Mouse (Mus musculus): ENCODE results near the gene Mast4.
"Not testable (repeated sequence)": the region's sequence is repeated elsewhere in the genome, so short reads cannot be mapped to it uniquely, and the experiment has no call there.

Gene Mast4

GRCm38 (mm10) chr13:102749891-102750290 lies 584.4 kb downstream of the Mast4 start:
- H3K36me3 ChIP-seq (ENCODE audit: control insufficient read depth, insufficient read depth, low read length, poor library complexity, severe bottlenecking) = peaks cover 7% of the 10 kb centered on the region
- no peak for DNase-seq (ENCODE audit: low read depth, low spot score)
- H3K27me3 ChIP-seq (ENCODE audit: control insufficient read depth, insufficient read depth, low read length, poor library complexity, severe bottlenecking) = no peaks in the 10 kb centered on the region

GRCm38 (mm10) chr13:102749194-102749593 lies 585.1 kb downstream of the Mast4 start:
- Histone ChIP-seq H3K27me3 (ENCODE audit: control insufficient read depth, insufficient read depth, low read length, poor library complexity, severe bottlenecking) (no peaks in the 10 kb centered on the region), H3K36me3 (ENCODE audit: control insufficient read depth, insufficient read depth, low read length, poor library complexity, severe bottlenecking) (peaks cover 7% of the 10 kb centered on the region)
- DNase-seq (ENCODE audit: low read depth, low spot score) = no peak

- Histone ChIP-seq H3K36me3 (ENCODE audit: control insufficient read depth, insufficient read depth, low read length, poor library complexity, severe bottlenecking) (peaks cover 7% of the 10 kb centered on the region), H3K27me3 (ENCODE audit: control insufficient read depth, insufficient read depth, low read length, poor library complexity, severe bottlenecking) (no peaks in the 10 kb centered on the region)
- no peak for DNase-seq (ENCODE audit: low read depth, low spot score)
Measured at GRCm38 (mm10) chr13:102746803-102747561, 587.3 kb downstream of the Mast4 start.

- peaks cover 7% of the 10 kb centered on the region for H3K36me3 ChIP-seq (ENCODE audit: control insufficient read depth, insufficient read depth, low read length, poor library complexity, severe bottlenecking)
- no peak for DNase-seq (ENCODE audit: low read depth, low spot score)
- no peaks in the 10 kb centered on the region for H3K27me3 ChIP-seq (ENCODE audit: control insufficient read depth, insufficient read depth, low read length, poor library complexity, severe bottlenecking)
Measured at GRCm38 (mm10) chr13:102745626-102746342, 588.5 kb downstream of the Mast4 start.

- Histone ChIP-seq H3K27me3 (ENCODE audit: control insufficient read depth, insufficient read depth, low read length, poor library complexity, severe bottlenecking) (no peaks in the 10 kb centered on the region), H3K36me3 (ENCODE audit: control insufficient read depth, insufficient read depth, low read length, poor library complexity, severe bottlenecking) (peaks cover 5% of the 10 kb centered on the region)
- DNase-seq (ENCODE audit: low read depth, low spot score) = no peak
Measured at GRCm38 (mm10) chr13:102745270-102745600, 589.1 kb downstream of the Mast4 start.

GRCm38 (mm10) chr13:102744481-102745269 lies 589.6 kb downstream of the Mast4 start:
- no peaks in the 10 kb centered on the region for H3K27me3 ChIP-seq (ENCODE audit: control insufficient read depth, insufficient read depth, low read length, poor library complexity, severe bottlenecking)
- peaks cover 4% of the 10 kb centered on the region for H3K36me3 ChIP-seq (ENCODE audit: control insufficient read depth, insufficient read depth, low read length, poor library complexity, severe bottlenecking)
- DNase-seq (ENCODE audit: low read depth, low spot score) = peak; percentile 80

GRCm38 (mm10) chr13:102739720-102740535 lies 594.4 kb downstream of the Mast4 start:
- DNase-seq (ENCODE audit: low read depth, low spot score) = no peak
- peaks cover 9% of the 10 kb centered on the region for H3K36me3 ChIP-seq (ENCODE audit: control insufficient read depth, insufficient read depth, low read length, poor library complexity, severe bottlenecking)

GRCm38 (mm10) chr13:102737811-102738210 lies 596.5 kb downstream of the Mast4 start:
- DNase-seq (ENCODE audit: low read depth, low spot score) = no peak
- H3K27me3 ChIP-seq (ENCODE audit: control insufficient read depth, insufficient read depth, low read length, poor library complexity, severe bottlenecking) = no peaks in the 10 kb centered on the region
- peaks cover 9% of the 10 kb centered on the region for H3K36me3 ChIP-seq (ENCODE audit: control insufficient read depth, insufficient read depth, low read length, poor library complexity, severe bottlenecking)

More at GRCm38 (mm10) chr13:102739720-102740535, 594.4 kb downstream of the Mast4 start:
- no peaks in the 10 kb centered on the region for H3K27me3 ChIP-seq (ENCODE audit: control insufficient read depth, insufficient read depth, low read length, poor library complexity, severe bottlenecking)

GRCm38 (mm10) chr13:102733063-102733462 lies 601.2 kb downstream of the Mast4 start:
- Histone ChIP-seq H3K36me3 (ENCODE audit: control insufficient read depth, insufficient read depth, low read length, poor library complexity, severe bottlenecking) (peaks cover 4% of the 10 kb centered on the region), H3K27me3 (ENCODE audit: control insufficient read depth, insufficient read depth, low read length, poor library complexity, severe bottlenecking) (no peaks in the 10 kb centered on the region)
- no peak for DNase-seq (ENCODE audit: low read depth, low spot score)

GRCm38 (mm10) chr13:102728951-102729350 lies 605.3 kb downstream of the Mast4 start:
- not testable (repeated sequence) for DNase-seq (ENCODE audit: low read depth, low spot score); H3K27me3 ChIP-seq (ENCODE audit: control insufficient read depth, insufficient read depth, low read length, poor library complexity, severe bottlenecking)

GRCm38 (mm10) chr13:102728035-102728434 lies 606.3 kb downstream of the Mast4 start:
- Histone ChIP-seq H3K27me3 (ENCODE audit: control insufficient read depth, insufficient read depth, low read length, poor library complexity, severe bottlenecking) (no peaks in the 10 kb centered on the region), H3K36me3 (ENCODE audit: control insufficient read depth, insufficient read depth, low read length, poor library complexity, severe bottlenecking) (no peaks in the 10 kb centered on the region)
- no peak for DNase-seq (ENCODE audit: low read depth, low spot score)

More at GRCm38 (mm10) chr13:102728951-102729350, 605.3 kb downstream of the Mast4 start:
- not testable (repeated sequence) for H3K36me3 ChIP-seq (ENCODE audit: control insufficient read depth, insufficient read depth, low read length, poor library complexity, severe bottlenecking)

- Histone ChIP-seq H3K27me3 (ENCODE audit: control insufficient read depth, insufficient read depth, low read length, poor library complexity, severe bottlenecking) (no peaks in the 10 kb centered on the region), H3K36me3 (ENCODE audit: control insufficient read depth, insufficient read depth, low read length, poor library complexity, severe bottlenecking) (no peaks in the 10 kb centered on the region)
- no peak for DNase-seq (ENCODE audit: low read depth, low spot score)
Measured at GRCm38 (mm10) chr13:102726876-102727275, 607.4 kb downstream of the Mast4 start.

GRCm38 (mm10) chr13:102725906-102726305 lies 608.4 kb downstream of the Mast4 start:
- no peaks in the 10 kb centered on the region for H3K36me3 ChIP-seq (ENCODE audit: control insufficient read depth, insufficient read depth, low read length, poor library complexity, severe bottlenecking)
- no peak for DNase-seq (ENCODE audit: low read depth, low spot score)
- H3K27me3 ChIP-seq (ENCODE audit: control insufficient read depth, insufficient read depth, low read length, poor library complexity, severe bottlenecking) = no peaks in the 10 kb centered on the region

GRCm38 (mm10) chr13:102725416-102725815 lies 608.9 kb downstream of the Mast4 start:
- Histone ChIP-seq H3K27me3 (ENCODE audit: control insufficient read depth, insufficient read depth, low read length, poor library complexity, severe bottlenecking) (no peaks in the 10 kb centered on the region), H3K36me3 (ENCODE audit: control insufficient read depth, insufficient read depth, low read length, poor library complexity, severe bottlenecking) (no peaks in the 10 kb centered on the region)
- DNase-seq (ENCODE audit: low read depth, low spot score) = no peak

All from splenic B cell, adult 2 months (primary cell).